Mouse (Mus musculus) kidney, adult 9 months (tissue): ENCODE measurements around the gene Ift22.

Source experiments
- DNase-seq: peaks from one replicate; pipeline ENCODE4 v3.0.0; 2022

The Ift22 gene

DNA sequence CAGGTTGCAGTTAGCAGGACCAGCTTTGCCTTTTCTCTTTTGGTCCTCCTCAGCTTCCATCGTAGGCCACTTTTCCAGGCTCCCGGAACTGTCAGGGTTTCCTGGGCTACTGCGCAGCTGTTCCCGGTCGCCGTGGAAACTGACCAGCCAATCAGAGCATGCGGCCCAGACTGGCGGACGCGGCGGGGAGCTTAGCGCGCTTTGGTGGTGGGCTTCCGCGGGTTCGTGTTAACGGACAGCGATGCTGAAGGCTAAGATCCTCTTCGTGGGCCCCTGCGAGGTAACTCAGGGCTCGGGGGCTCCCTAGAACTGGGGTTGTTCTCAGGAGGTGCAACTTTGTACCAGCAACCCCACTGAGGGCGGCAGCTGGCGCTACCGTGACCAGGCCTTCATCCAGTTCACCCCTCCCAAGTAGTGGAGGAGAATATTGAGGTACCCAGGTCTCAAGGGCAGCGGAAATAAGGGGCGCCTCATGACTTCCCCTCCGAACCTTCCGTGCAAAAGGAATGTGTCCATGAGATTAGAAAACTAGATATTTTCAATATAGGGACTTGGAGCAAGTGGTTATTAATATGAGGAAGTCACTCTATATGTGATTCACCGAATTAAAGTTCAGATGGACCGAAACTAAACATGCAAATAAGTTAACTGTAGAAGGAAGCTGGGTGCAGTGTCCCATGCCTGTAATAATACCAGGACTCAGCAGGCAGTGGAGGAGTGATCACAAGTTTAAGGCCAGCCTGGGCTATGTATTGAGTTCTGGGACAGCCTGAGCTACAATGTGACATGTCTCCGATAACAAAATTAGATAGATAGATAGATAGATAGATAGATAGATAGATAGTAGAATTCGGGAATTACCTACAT is at the start of gene Ift22:
Gene Ift22 (plus strand): TSS at position 160 of the 867 bp plus-strand sequence.
- DNase-seq = peak; percentile 94

- no peak for DNase-seq
Measured at GRCm38 (mm10) chr5:136861191-136861940, 46.6 kb upstream of the Ift22 start.

DNA sequence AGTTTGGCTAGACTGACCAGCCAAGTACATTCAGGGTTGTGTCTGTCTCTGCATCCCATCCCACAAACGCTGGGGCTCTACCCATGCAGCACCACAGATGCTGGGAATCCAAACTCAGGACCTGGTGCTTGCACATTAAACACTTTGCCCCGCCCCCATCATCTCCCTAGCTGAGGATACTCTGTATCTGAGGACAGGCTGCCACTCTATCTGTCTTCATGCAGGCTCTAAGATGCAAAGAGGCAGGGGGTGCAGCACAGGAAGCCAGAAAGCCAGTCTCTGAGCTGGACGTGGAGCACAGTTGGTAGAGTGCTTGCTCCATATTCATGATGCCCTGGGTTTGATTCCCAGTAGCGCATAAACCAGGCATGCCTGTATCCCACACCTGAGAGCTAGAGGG is 45.1 kb upstream of the Ift22 start:
- no peak for DNase-seq

DNA sequence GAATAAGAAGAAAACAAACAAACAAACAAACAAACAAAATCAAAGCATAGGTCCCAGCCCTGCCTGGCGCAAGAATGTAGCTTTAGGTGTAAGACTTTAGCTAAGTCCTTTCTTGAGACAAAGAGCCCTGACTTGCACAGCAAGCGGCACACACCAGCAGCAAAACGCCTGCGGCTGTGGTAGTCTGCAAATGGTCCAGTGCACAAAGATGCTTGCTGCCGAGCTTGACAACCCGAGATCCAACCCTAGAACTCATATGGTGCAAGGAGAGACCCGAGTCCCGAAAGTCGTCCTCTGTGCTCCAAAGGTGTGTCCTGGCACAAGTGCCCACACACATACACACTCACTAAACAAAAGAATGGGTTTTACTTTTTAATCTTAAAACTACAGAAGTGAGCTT is 44.7 kb upstream of the Ift22 start:
- DNase-seq = no peak

DNA sequence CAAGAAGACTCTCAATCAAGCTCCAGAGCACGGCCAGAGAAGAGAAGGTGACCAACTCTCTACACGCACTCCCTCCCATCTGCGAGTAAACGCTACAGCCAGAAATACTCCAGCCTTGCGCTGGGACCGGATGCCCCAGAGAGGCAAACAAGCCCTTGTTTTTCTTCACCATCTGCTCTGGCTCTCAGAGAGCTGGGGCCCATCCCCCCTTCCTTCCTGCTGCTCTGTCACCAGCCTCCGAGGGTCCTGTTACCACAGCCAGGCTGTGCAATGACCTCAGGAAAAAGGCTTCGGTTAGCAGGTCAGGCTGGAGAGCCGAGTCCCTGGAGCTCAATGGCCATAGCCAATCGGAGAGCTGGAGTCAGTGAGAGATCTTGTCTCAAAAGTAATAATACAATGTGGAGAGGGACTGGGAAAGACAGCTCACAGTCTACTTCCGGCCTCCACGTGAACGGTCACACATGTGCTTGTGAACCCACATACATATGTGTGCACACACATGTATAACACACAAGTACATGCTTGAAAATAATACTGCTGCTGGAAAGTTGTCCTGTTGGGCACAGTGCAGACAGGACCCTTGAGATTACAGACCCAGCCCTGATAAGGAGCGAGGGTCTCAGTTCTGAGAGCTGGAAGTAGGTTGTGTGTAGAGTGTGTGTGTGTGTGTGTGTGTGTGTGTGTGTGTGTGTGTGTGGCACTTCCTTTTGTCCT is 43.8 kb upstream of the Ift22 start:
- peak; percentile 36 for DNase-seq

- no peak for DNase-seq
Measured at GRCm38 (mm10) chr5:136867706-136868105, 40.2 kb upstream of the Ift22 start.

- DNase-seq = no peak
Measured at GRCm38 (mm10) chr5:136869451-136870114, 38.4 kb upstream of the Ift22 start.

DNA sequence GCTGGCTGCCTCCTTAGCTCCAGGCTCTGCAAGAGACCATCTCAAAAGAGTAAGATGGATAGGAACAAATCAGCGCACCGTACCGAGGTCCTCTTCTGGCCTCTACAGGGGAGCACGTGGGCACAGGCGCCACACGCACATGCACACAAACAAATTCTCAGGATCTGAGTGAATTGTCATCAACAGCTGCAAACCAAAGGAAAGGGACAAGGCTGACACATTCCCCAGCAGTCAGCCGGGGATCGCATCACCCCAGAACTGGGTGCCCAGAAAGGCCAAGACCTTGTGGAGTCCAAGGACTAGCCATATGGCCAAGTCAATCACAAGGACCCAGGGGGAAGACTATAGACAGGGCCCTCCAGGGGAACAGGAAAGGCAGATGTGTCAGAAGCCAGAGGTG is 35.5 kb upstream of the Ift22 start:
- DNase-seq = no peak

DNA sequence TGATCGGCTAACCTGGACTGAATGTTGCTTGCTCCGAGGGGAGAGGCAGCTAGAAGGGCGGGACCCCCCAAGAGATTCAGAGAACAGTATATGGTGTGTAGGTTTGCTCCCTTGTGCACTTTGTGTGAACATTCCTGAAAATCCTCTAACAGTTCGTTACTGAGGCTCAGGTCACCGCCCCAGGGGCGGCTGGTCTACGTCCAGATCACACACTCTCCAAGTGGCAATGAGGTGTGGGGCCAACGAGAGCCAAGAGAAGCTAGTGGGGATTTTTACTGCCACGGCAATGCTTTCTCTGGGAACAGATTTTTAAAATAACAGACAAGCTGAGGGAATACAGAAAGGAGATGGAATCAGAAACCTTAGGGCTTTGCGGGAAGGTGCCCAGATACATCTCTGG is 33.7 kb upstream of the Ift22 start:
- peak; percentile 45 for DNase-seq

GRCm38 (mm10) chr5:136880101-136880500 is 27.8 kb upstream of the Ift22 start:
- peak; percentile 48 for DNase-seq

DNA sequence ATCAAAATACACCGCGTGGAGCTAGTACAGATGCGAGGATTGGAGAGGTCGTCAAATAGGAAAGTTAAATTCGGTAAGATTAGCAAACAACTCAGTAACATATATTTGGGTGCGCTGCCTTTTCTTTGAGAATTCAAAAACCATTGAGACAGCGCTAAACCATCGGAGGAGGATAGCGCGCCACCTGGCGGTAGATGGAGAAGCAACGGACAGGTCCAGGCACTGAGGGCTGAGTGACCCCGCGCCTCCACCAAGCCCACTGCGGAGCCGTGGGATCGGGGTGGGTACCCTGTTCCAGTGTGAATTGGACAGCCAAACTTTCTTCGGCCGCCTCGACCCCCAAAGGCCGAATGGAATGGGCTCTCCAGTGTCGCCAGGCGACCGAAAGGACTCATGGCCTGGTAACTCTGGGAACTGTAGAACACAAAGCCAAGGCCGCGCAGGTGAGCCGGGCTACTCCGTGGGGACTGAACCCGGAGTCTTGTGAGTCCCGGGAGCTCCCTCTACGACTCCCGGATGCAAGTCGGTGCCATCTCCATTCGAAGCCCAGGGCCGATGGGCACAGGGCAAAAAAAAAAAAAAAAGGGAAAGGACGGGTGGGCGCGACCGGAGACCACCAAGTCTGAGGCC is 26.5 kb upstream of the Ift22 start:
- peak; percentile 76 for DNase-seq

DNA sequence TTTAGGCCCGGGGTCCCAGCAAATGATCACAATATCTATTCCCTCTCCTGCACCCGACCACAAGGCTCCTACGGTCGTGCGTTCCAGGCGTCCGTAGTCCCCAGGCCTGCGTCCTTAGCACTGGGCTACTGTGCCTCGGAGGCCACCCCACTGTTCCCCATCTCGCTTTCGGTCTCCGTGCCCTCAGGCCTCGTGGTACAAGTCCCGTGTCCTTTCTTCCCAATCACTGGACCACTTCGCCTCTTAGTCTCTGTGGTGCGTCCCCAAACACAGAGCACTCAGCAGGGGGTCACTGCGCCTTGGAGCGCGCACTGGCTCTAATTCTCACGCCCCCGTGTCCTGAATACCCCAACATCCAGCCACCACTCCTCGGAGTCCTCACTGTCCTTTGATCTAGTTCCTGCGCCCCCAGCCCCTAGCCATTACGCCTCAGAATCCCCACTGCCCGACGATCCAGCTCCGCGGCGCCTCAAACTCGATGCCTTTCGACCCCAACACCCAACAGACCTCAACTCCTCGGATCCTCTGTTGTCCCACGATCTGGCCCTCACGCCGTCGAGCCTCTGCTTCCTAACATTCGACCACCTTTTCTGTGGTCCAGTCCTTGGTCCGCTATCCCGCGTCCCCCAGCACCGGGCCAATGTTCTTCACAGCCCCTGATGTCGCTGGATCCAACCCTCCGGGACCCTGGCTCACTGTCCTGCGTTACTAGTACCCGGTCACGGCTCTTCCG is 25.7 kb upstream of the Ift22 start:
- no peak for DNase-seq

- no peak for DNase-seq
Measured at GRCm38 (mm10) chr5:136882788-136883439, 25.0 kb upstream of the Ift22 start, which contains the start of gene Col26a1. Gene Col26a1 (minus strand): TSS chr5:136883209.

- DNase-seq = no peak
Measured at GRCm38 (mm10) chr5:136886957-136887356, 21.0 kb upstream of the Ift22 start.

DNA sequence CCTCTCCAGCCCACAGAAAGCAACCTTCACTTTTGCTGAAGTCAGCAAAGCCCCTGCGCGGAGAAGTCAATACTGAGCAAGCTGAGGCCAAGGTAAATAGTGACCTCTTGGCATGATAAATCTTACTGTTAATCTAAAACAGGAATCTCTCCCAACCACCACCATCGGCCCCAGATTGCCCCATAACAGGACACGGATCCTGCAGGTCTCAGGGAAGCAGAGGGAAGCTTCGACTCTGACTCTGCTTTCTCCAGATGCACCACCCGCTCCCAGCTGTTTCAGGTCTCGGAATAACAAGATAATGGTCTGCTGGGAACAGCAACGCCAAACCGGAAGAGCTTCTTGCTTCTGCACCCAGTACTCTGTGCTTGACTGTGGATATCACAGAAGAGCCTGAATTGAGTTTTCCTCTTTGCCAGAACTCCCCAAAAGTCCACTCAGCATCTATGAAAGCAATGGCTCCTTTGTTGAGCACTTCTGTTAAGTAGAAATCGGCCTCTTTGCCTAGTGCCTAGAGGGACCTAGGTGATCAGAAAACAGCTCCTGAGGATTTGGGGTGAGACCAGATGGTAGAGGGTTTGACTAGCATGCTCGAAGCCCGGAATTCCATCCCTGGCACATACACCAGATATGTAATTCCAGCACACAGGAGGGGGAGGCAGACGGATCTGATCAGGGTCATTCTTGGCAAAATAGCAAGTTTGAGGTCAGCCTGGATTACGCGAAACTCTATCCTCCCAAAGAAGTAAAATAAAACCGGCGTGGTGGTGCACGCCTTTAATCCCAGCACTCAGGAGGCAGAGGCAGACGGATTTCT is 19.2 kb upstream of the Ift22 start:
- DNase-seq = no peak

- no peak for DNase-seq
Measured at GRCm38 (mm10) chr5:136894840-136895528, 13.0 kb upstream of the Ift22 start.

DNA sequence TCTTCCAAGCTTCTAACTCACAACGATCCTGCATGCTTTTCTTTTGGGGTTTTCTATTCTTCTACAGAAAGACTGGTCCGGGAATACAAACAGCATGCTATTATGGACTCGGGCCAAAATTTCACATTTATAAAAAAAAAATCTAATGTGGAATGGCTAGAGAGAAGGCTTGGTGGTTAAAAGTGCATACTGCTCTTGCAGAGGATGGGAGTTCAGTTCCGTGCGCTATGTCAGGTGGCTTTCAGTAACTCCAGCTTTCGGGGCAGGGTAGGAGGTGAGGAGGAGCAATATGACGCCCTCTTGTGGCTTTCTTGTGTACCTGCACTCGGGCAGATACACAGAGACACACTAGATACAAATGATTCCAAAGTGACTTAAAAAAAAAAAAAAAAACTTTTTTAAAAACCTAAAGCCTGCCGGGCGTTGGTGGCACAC is 12.4 kb upstream of the Ift22 start:
- DNase-seq = no peak

GRCm38 (mm10) chr5:136904621-136905020 is 3.3 kb upstream of the Ift22 start:
- DNase-seq = no peak

GRCm38 (mm10) chr5:136905630-136906029 is 2.3 kb upstream of the Ift22 start:
- no peak for DNase-seq
